In the genomic region with DNA sequence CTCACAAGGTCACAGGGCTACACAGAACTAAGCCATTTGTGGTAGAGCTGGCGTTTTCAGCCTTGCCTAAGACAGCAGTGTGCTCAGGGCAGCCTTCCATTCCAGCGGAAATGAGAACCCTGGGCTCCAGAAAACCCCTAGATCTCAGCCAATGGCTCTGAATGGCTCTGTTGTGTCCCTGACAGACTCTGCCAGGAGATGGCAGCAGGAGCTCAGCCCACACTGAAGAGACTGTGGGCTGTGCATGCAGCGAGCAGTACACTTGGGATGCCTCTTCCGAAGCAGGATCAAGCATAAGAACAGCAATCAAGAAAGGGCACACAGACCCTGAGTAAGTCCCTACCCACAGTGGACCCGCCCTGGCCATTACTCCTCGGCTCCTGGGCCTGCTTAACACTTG, we compare ENCODE assay signal across 8 mouse cellular contexts.
DNase-seq lines count a peak whose midpoint lies in the region; ATAC-seq and TF ChIP-seq lines count a peak whose summit lies in the region.
"Not testable (repeated sequence)": the region's sequence is repeated elsewhere in the genome, so short reads cannot be mapped to it uniquely, and the experiment has no call there.

No protein-coding gene starts in this region.

- H3K4me3 ChIP-seq in embryonic facial prominence, embryonic 11.5 days (ENCODE audit: low read depth, low read length); forebrain, embryonic 16.5 days (replicated peaks; ENCODE audit: low read length); heart, postnatal 0 days (ENCODE audit: low read depth, low read length); limb, embryonic 11.5 days (ENCODE audit: low read depth, low read length); lung, embryonic 16.5 days (ENCODE audit: low read length); midbrain, embryonic 15.5 days; stomach, embryonic 14.5 days (ENCODE audit: low read depth, low read length): not testable (repeated sequence)

- H3K27me3 ChIP-seq in embryonic facial prominence, embryonic 11.5 days (ENCODE audit: control insufficient read depth, insufficient read depth, low read length); forebrain, embryonic 16.5 days (replicated peaks; ENCODE audit: control insufficient read depth, insufficient read depth, low read length); heart, postnatal 0 days (ENCODE audit: control insufficient read depth, insufficient read depth, low read length); limb, embryonic 11.5 days (ENCODE audit: control insufficient read depth, insufficient read depth, low read length); lung, embryonic 16.5 days (ENCODE audit: control insufficient read depth, insufficient read depth, low read depth, low read length); midbrain, embryonic 15.5 days (replicated peaks); stomach, embryonic 14.5 days (ENCODE audit: control insufficient read depth, insufficient read depth, low read length): not testable (repeated sequence)

- not testable (repeated sequence) for H3K4me2 ChIP-seq in embryonic facial prominence, embryonic 11.5 days (ENCODE audit: low read depth, low read length); forebrain, embryonic 16.5 days (ENCODE audit: low read length); heart, postnatal 0 days (ENCODE audit: low read depth, low read length); limb, embryonic 11.5 days (ENCODE audit: low read depth, severe bottlenecking); lung, embryonic 16.5 days (ENCODE audit: low read depth, low read length); midbrain, embryonic 15.5 days; stomach, embryonic 14.5 days (replicated peaks; ENCODE audit: low read depth, low read length)

- H3K9me3 ChIP-seq in embryonic facial prominence, embryonic 11.5 days (replicated peaks; ENCODE audit: control insufficient read depth, low read length); forebrain, embryonic 16.5 days (ENCODE audit: control insufficient read depth, low read length); heart, postnatal 0 days (replicated peaks; ENCODE audit: control insufficient read depth, low read length); limb, embryonic 11.5 days (ENCODE audit: control insufficient read depth, low read length); lung, embryonic 16.5 days (ENCODE audit: control insufficient read depth, low read length); midbrain, embryonic 15.5 days; stomach, embryonic 14.5 days (ENCODE audit: control insufficient read depth, low read depth, low read length): not testable (repeated sequence)

- not testable (repeated sequence) for TF ChIP-seq EP300 in heart, postnatal 0 days (IDR thresholded peaks at IDR 0.05; ENCODE audit: low read depth)

- not testable (repeated sequence) for TF ChIP-seq CTCF in heart, postnatal 0 days (IDR thresholded peaks at IDR 0.05; ENCODE audit: low read depth)

- not testable (repeated sequence) for H3K27ac ChIP-seq in embryonic facial prominence, embryonic 11.5 days (replicated peaks; ENCODE audit: low read depth, low read length); forebrain, embryonic 16.5 days (ENCODE audit: low read length); heart, postnatal 0 days (ENCODE audit: low read depth); limb, embryonic 11.5 days (replicated peaks; ENCODE audit: low read depth, low read length); lung, embryonic 16.5 days (ENCODE audit: low read length); midbrain, embryonic 15.5 days; stomach, embryonic 14.5 days (ENCODE audit: low read length)

- not testable (repeated sequence) for H3K36me3 ChIP-seq in embryonic facial prominence, embryonic 11.5 days (replicated peaks; ENCODE audit: control insufficient read depth, insufficient read depth, low read depth, low read length); forebrain, embryonic 16.5 days (ENCODE audit: control insufficient read depth, insufficient read depth); heart, postnatal 0 days (replicated peaks; ENCODE audit: control insufficient read depth, insufficient read depth, low read length); limb, embryonic 11.5 days (ENCODE audit: control insufficient read depth, insufficient read depth, low read length); lung, embryonic 16.5 days (ENCODE audit: control insufficient read depth, insufficient read depth, low read length); midbrain, embryonic 15.5 days (replicated peaks); stomach, embryonic 14.5 days (ENCODE audit: control insufficient read depth, insufficient read depth, low read length)

- ATAC-seq in embryonic facial prominence, embryonic 11.5 days (replicated peaks; ENCODE audit: insufficient number of reproducible peaks, low FRiP score, low TSS enrichment, low read depth), result peak; percentile 70
- peak; percentile 96 for ATAC-seq in forebrain, embryonic 16.5 days
- peak; percentile 91 for ATAC-seq in heart, postnatal 0 days (ENCODE audit: insufficient read depth, low read depth)
- ATAC-seq in inflammation-experienced regulatory T-cells, adult 6 months, result peak; percentile 69
- peak; percentile 65; the same call in 1 of the 2 replicates for ATAC-seq in limb, embryonic 11.5 days (ENCODE audit: insufficient number of reproducible peaks, low FRiP score, low TSS enrichment, low read depth)
- peak; percentile 93 for ATAC-seq in lung, embryonic 16.5 days (ENCODE audit: low read depth)
- peak; percentile 95 for ATAC-seq in midbrain, embryonic 15.5 days (replicated peaks)
- ATAC-seq in stomach, embryonic 14.5 days (ENCODE audit: insufficient number of reproducible peaks, insufficient read depth, low FRiP score, low read depth), result peak; percentile 81; the same call in 1 of the 2 replicates

- DNase-seq in embryonic facial prominence, embryonic 11.5 days (ENCODE audit: low spot score); heart, postnatal 0 days (ENCODE audit: low spot score); limb, embryonic 11.5 days (ENCODE audit: low spot score): not testable (repeated sequence)

- not testable (repeated sequence) for H3K4me1 ChIP-seq in embryonic facial prominence, embryonic 11.5 days (ENCODE audit: control insufficient read depth, insufficient read depth, low read length); forebrain, embryonic 16.5 days (replicated peaks; ENCODE audit: control insufficient read depth, insufficient read depth, low read length); heart, postnatal 0 days (ENCODE audit: control insufficient read depth, insufficient read depth); limb, embryonic 11.5 days (ENCODE audit: control insufficient read depth, insufficient read depth, low read length); lung, embryonic 16.5 days (replicated peaks; ENCODE audit: control insufficient read depth, insufficient read depth, low read length); midbrain, embryonic 15.5 days; stomach, embryonic 14.5 days (ENCODE audit: control insufficient read depth, insufficient read depth, low read length)

- H3K9ac ChIP-seq in embryonic facial prominence, embryonic 11.5 days (replicated peaks; ENCODE audit: low read length); forebrain, embryonic 16.5 days (replicated peaks; ENCODE audit: low read depth, low read length); heart, postnatal 0 days (replicated peaks; ENCODE audit: low read depth, low read length); limb, embryonic 11.5 days (ENCODE audit: low read length); lung, embryonic 16.5 days (ENCODE audit: low read length); midbrain, embryonic 15.5 days; stomach, embryonic 14.5 days (replicated peaks; ENCODE audit: low read depth, low read length): not testable (repeated sequence)

- WGBS in embryonic facial prominence, embryonic 11.5 days, result no CpG with 5 or more reads among the region's 6 CpGs
- WGBS in forebrain, embryonic 16.5 days, result no CpG with 5 or more reads among the region's 6 CpGs
- WGBS in heart, postnatal 0 days, result no CpG with 5 or more reads among the region's 6 CpGs
- no CpG with 5 or more reads among the region's 6 CpGs for WGBS in limb, embryonic 11.5 days
- no CpG with 5 or more reads among the region's 6 CpGs for WGBS in lung, embryonic 16.5 days
- WGBS in midbrain, embryonic 15.5 days, result no CpG with 5 or more reads among the region's 6 CpGs
- WGBS in stomach, embryonic 14.5 days, result no CpG with 5 or more reads among the region's 6 CpGs
